Mouse (Mus musculus): ENCODE measurements around the gene Cabp2.

DNA sequence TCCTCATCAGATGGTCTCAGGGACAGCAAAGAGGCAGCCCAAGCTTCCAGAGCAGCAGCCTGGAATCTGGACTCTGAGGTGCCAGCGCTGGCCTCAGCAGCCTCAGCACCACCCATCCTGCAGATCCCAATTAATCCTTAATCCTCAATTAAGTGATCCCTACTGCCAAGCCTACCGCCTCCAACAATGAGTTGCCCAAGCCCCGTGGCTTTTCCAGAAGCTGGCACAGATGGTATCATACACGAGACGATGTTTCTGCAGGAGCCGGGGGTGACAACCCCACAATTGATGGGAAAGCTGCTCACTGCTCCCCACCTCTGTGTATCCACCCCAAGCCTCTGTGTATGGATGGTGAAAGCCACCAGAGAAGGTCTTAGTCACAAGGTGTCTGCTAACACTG, 7.8 kb downstream of the Cabp2 start:
- TF ChIP-seq ZNF384 (IDR thresholded peaks at IDR 0.05; ENCODE audit: low read depth, low read length) (no peak), CHD2 (IDR thresholded peaks at IDR 0.05; ENCODE audit: low read depth, low read length) (no peak), ZC3H11A (IDR thresholded peaks at IDR 0.05; ENCODE audit: borderline replicate concordance, low read depth, low read length) (no peak), HCFC1 (IDR thresholded peaks at IDR 0.05; ENCODE audit: borderline replicate concordance, insufficient read depth, low read length) (no peak), MAFK (IDR thresholded peaks at IDR 0.05; ENCODE audit: insufficient read depth, low read depth, low read length) (no peak)
